Mouse (Mus musculus) C2C12 (cell line): ENCODE data around the gene Arnt. TPM values are rescaled to one million over a fixed set of nuclear protein-coding genes. Genes with fewer than 3 reads are reported as not detected.

Source experiments
- H3K27me3 ChIP-seq: one replicate; pipeline ENCODE4 v1.6.1; 2011; ENCODE audit not compliant: control insufficient read depth, insufficient read depth, insufficient read length
- H3K36me3 ChIP-seq: one replicate; pipeline ENCODE4 v1.6.1; 2011; ENCODE audit not compliant: control insufficient read depth, insufficient read depth
- H3K4me3 ChIP-seq: one replicate; pipeline ENCODE4 v1.5.1; 2011; ENCODE audit warnings: mild to moderate bottlenecking, control low read depth; ENCODE audit not compliant: poor library complexity, insufficient read depth, severe bottlenecking
- H3K79me2 ChIP-seq: one replicate; pipeline ENCODE4 v1.6.1; 2011; ENCODE audit not compliant: control insufficient read depth, insufficient read depth
- H3K79me3 ChIP-seq: one replicate; pipeline ENCODE4 v1.6.1; 2011; ENCODE audit warnings: low read depth, control low read depth
- H3ac ChIP-seq: one replicate; pipeline ENCODE3; 2011; ENCODE audit warnings: low read depth; ENCODE audit not compliant: control insufficient read depth, insufficient read length
- CEBPB ChIP-seq: IDR thresholded peaks from one replicate; pipeline ENCODE4 v1.6.1; 2011; ENCODE audit warnings: low read depth, mild to moderate bottlenecking, control low read depth, moderate library complexity
- CTCF ChIP-seq: IDR thresholded peaks from one replicate; pipeline ENCODE4 v1.5.1; 2011; ENCODE audit not compliant: control insufficient read depth, insufficient read depth, insufficient read length
- FOSL1 ChIP-seq: IDR thresholded peaks from one replicate; pipeline ENCODE4 v1.8.0; 2011; ENCODE audit warnings: mild to moderate bottlenecking, low read length; ENCODE audit not compliant: poor library complexity, insufficient read depth, severe bottlenecking
- MAX ChIP-seq: IDR thresholded peaks from one replicate; pipeline ENCODE4 v1.6.1; 2011; ENCODE audit warnings: mild to moderate bottlenecking, control low read depth
- MYOD1 ChIP-seq: IDR thresholded peaks from one replicate; pipeline ENCODE4 v1.6.1; 2011; ENCODE audit warnings: low read depth; ENCODE audit not compliant: control insufficient read depth, insufficient read length
- MYOG ChIP-seq: IDR thresholded peaks from one replicate; pipeline ENCODE4 v1.6.1; 2011; ENCODE audit not compliant: control insufficient read depth, insufficient read length; ENCODE audit errors: extremely low read depth
- USF1 ChIP-seq: IDR thresholded peaks from one replicate; pipeline ENCODE4 v1.6.1; 2011; ENCODE audit warnings: low read depth, mild to moderate bottlenecking, control low read depth, moderate library complexity
- long read RNA-seq, 2 experiments: library from polyadenylated mRNA; unstranded; transcript quantifications; one replicate each; pipeline ENCODE4 v2.0.0; 2019 to 2020
- polyA plus RNA-seq: library from polyadenylated mRNA; unstranded; fragments of >200 nt; fragmentation: generic; extraction: Trizol; gene quantifications from one replicate; pipeline ENCODE4 v1.2.1, GENCODE M21; 2012; ENCODE audit warnings: missing spikeins

Arnt gene
- 13.6 TPM for polyA plus RNA-seq
- long read RNA-seq, experiment 1, transcript Arnt-203 (22 exons, 2,699 nt), result major isoform, 12 of 23 reads
- long read RNA-seq, experiment 1, partial matches to known transcripts, result 1 of 23 reads
- long read RNA-seq, experiment 1, other reads (novel, unspliced or antisense), result 10 of 23 reads
- long read RNA-seq, experiment 2, full-length matches to known transcripts, result 109 of 176 reads
- long read RNA-seq, experiment 2, partial matches to known transcripts, result 14 of 176 reads
- long read RNA-seq, experiment 2, other reads (novel, unspliced or antisense), result 53 of 176 reads

DNA sequence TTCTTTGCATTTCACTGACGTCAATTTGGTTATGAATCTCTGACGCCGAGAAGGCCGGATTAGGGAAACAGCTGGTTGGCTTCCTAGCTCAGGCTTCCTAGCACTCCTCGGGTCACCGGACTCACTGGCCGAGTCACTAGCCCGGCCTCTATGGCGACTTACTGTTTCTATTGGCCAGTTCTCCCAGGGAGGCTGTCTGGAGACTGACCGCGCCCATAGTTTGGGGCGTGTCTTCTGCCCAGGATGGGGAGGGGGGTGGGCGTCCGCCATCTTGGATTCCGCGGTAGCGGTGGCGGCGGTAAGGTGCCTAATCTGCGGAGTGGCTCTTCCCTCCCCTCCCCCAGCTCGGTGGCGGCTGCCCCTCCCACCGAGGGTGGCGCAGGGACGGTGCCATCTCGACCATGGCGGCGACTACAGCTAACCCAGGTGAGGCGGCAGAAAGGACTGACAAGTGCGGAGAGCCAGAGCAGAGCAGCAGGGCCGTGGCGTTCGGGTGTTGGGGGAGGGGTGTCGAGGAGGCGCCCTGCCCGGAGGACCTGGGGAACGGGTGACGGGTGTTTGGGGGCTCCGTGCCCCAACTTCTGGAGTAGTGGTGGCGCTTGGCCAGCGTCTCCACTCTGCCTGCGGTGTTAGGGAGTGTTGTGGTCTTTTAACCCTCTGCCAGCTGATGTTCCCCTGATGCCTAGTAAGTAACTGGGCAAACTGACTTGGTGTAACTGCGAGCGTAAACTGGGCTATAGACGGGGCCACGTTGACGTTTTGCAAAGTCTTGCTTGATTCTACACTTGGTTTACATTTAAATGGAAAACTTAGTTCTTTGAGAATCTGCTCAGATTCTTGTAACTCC is at the start of gene Arnt:
Gene Arnt (plus strand): TSS at position 253 of the 847 bp plus-strand sequence.
- Histone ChIP-seq H3K36me3 (peaks cover 18% of the 10 kb centered on the region), H3K27me3 (no peaks in the 10 kb centered on the region), H3K79me3 (peaks cover 37% of the 10 kb centered on the region), H3ac (peak within 1 kb of the TSS; percentile 75), H3K4me3 (peak within 1 kb of the TSS; percentile 87), H3K79me2 (peaks cover 51% of the 10 kb centered on the region)
- TF ChIP-seq USF1, result peak; percentile 23
- peak; percentile 58 for TF ChIP-seq MAX
- TF ChIP-seq FOSL1, result no peak

- Histone ChIP-seq H3K79me2 (no peaks in the 10 kb centered on the region), H3K79me3 (no peaks in the 10 kb centered on the region), H3K36me3 (no peaks in the 10 kb centered on the region), H3ac (no peak overlapping the region), H3K4me3 (no peak overlapping the region), H3K27me3 (no peaks in the 10 kb centered on the region)
- TF ChIP-seq USF1 (no peak), MYOD1 (no peak), MYOG (no peak), CEBPB (no peak), CTCF (no peak), MAX (no peak), FOSL1 (no peak)
Observed at GRCm38 (mm10) chr3:95385401-95386075, 48.6 kb upstream of the Arnt start.

DNA sequence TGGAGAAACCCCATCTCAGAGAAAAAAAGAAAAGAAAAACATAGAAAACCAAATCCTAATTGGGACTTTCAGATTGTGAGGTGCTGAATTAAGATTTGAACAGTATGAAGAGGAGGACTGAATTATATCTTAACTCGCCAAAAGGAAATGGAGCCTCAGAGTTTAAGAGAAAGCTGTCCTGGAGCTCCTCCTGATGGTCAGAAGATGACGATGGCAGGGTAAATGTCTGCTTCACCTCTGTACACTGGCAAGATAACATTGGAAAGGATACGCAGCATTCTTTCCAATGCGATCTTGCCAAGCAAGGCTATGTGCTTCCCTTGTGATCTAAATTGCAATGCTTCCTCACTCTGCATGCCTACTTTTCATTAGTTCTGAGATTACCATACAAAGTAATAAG is 39.8 kb upstream of the Arnt start:
- no peaks in the 10 kb centered on the region for H3K36me3 ChIP-seq
- H3ac ChIP-seq, result no peak overlapping the region
- H3K79me2 ChIP-seq, result no peaks in the 10 kb centered on the region
- no peaks in the 10 kb centered on the region for H3K79me3 ChIP-seq
- TF ChIP-seq MAX (no peak), USF1 (no peak), MYOD1 (no peak), MYOG (no peak), CTCF (no peak), CEBPB (no peak), FOSL1 (no peak)
- H3K4me3 ChIP-seq, result no peak overlapping the region
- no peaks in the 10 kb centered on the region for H3K27me3 ChIP-seq

GRCm38 (mm10) chr3:95402741-95403140 is 31.4 kb upstream of the Arnt start, which contains the start of gene 4930558C23Rik:
Gene 4930558C23Rik (minus strand): TSS chr3:95402841.
- Histone ChIP-seq H3ac (no peak within 1 kb of the TSS), H3K79me3 (no peaks in the 10 kb centered on the region), H3K4me3 (no peak within 1 kb of the TSS), H3K36me3 (no peaks in the 10 kb centered on the region), H3K79me2 (no peaks in the 10 kb centered on the region), H3K27me3 (no peaks in the 10 kb centered on the region)
- TF ChIP-seq FOSL1 (no peak), MYOG (no peak), MYOD1 (no peak), CTCF (no peak), USF1 (no peak), MAX (no peak), CEBPB (no peak)

- no peak for TF ChIP-seq MYOG
- peak; percentile 88 for TF ChIP-seq CEBPB
- Histone ChIP-seq H3ac (no peak overlapping the region), H3K4me3 (no peak overlapping the region), H3K79me3 (no peaks in the 10 kb centered on the region), H3K27me3 (no peaks in the 10 kb centered on the region), H3K79me2 (no peaks in the 10 kb centered on the region), H3K36me3 (no peaks in the 10 kb centered on the region)
Observed at GRCm38 (mm10) chr3:95407728-95408127, 26.5 kb upstream of the Arnt start.

GRCm38 (mm10) chr3:95408852-95409251 is 25.3 kb upstream of the Arnt start:
- Histone ChIP-seq H3K79me2 (no peaks in the 10 kb centered on the region), H3ac (no peak overlapping the region), H3K4me3 (no peak overlapping the region), H3K36me3 (no peaks in the 10 kb centered on the region), H3K79me3 (no peaks in the 10 kb centered on the region), H3K27me3 (no peaks in the 10 kb centered on the region)
- TF ChIP-seq USF1 (no peak), MYOG (no peak), CTCF (no peak), FOSL1 (no peak), CEBPB (no peak), MYOD1 (no peak), MAX (no peak)
